Mouse (Mus musculus): Measurements from ENCODE around the gene Arhgap4.

GRCm38 (mm10) chrX:73871474-73871873 is 50.2 kb downstream of the Arhgap4 start:
- TF ChIP-seq POLR2A (IDR thresholded peaks at IDR 0.05; ENCODE audit: insufficient read depth, low read length) (no peak), CTCF (IDR thresholded peaks at IDR 0.05; ENCODE audit: low read depth, low read length) (no peak)

Measured in ES-Bruce4 (cell line).